Mouse (Mus musculus): ENCODE measurements around the gene Cers3.

Cers3 gene

DNA sequence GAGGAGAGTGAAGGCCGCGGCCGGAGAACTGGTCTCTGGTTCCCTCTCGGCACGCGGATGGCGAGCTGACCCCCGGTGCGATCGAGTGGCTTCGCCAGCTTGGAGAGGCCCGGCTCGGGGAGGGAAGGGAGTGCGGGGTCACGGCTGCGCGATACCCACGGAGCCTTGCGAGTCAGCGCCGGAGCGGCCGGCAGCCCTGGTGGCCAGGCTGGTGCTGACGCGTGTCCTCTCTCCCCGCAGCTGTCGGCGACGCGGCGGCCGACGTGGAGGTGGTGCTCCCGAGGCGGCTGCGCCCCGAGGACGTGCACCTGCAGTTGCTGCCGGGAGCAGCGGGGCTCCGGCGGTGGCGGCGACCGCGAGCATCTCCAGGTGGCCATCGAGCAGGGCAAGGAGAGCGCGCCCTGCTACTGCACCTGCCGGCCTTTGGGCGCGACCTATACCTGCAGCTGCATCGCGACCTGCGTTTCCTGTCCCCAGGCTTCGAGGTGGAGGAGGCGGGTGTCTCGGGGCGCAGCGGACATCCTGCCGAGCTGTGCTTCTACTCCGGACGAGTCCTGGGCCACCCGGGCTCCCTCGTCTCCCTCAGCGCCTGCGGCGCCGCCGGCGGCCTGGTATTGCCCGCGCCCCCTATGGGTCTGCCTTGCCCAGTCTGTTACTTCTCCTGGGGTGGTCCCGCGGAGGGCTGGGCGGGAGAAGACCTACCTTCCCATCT is 96.9 kb downstream of the Cers3 start:
- DNase-seq (ENCODE audit: low read depth, low spot score): no peak

GRCm38 (mm10) chr7:66841165-66841564 is 97.9 kb downstream of the Cers3 start:
- no peak for DNase-seq (ENCODE audit: low read depth, low spot score)

- peak; percentile 74 for DNase-seq (ENCODE audit: low read depth, low spot score)
Observed at GRCm38 (mm10) chr7:66842021-66842420, 98.7 kb downstream of the Cers3 start.

DNA sequence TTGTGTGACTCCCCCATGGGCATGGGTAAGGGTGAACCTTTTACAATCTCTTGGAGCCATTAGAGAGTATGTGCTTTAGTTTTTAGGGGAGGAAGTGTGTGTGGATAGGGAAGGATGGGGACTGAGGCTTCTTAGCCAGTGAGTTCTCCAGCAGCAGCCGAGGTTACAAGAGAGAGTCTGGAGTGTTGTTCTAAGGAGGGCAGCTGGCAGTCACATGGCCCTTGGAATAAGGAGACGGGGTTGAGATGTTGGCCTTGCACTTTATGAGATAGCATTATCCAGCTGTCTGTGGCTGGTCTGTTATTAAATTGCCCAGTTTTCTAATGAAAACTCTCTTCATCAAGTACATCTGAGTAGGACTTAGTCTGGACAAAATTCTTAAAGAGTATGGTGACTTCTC is 100.5 kb downstream of the Cers3 start:
- no peak for DNase-seq (ENCODE audit: low read depth, low spot score)

GRCm38 (mm10) chr7:66846582-66846981 is 103.3 kb downstream of the Cers3 start:
- no peak for DNase-seq (ENCODE audit: low read depth, low spot score)

- DNase-seq (ENCODE audit: low read depth, low spot score): no peak
Observed at GRCm38 (mm10) chr7:66847299-66847698, 104.0 kb downstream of the Cers3 start.

- no peak for DNase-seq (ENCODE audit: low read depth, low spot score)
Observed at GRCm38 (mm10) chr7:66849316-66849715, 106.0 kb downstream of the Cers3 start.

DNA sequence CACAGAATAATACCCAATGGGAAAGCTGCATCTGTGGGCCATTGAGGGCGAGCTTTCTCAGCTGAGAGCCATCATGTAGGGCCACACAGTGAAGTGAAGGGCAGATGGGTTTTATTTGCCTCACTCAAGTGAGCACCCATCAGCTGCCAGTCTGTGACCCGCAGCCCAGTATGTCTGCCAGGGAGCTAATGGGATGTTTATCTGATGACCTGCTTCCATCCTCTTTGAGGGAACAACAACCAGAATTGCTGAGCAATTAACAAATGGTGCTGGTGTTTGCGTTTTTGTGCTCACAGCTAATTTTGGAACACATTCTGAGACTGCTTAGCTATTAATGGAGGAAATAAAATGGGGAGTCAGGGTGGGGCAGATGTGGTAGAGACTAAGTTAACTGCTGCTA is 108.9 kb downstream of the Cers3 start:
- no peak for DNase-seq (ENCODE audit: low read depth, low spot score)

GRCm38 (mm10) chr7:66857610-66858009 is 114.3 kb downstream of the Cers3 start:
- DNase-seq (ENCODE audit: low read depth, low spot score): no peak

GRCm38 (mm10) chr7:66858247-66859075 is 115.2 kb downstream of the Cers3 start:
- DNase-seq (ENCODE audit: low read depth, low spot score): no peak

GRCm38 (mm10) chr7:66859220-66859619 is 115.9 kb downstream of the Cers3 start:
- no peak for DNase-seq (ENCODE audit: low read depth, low spot score)

DNA sequence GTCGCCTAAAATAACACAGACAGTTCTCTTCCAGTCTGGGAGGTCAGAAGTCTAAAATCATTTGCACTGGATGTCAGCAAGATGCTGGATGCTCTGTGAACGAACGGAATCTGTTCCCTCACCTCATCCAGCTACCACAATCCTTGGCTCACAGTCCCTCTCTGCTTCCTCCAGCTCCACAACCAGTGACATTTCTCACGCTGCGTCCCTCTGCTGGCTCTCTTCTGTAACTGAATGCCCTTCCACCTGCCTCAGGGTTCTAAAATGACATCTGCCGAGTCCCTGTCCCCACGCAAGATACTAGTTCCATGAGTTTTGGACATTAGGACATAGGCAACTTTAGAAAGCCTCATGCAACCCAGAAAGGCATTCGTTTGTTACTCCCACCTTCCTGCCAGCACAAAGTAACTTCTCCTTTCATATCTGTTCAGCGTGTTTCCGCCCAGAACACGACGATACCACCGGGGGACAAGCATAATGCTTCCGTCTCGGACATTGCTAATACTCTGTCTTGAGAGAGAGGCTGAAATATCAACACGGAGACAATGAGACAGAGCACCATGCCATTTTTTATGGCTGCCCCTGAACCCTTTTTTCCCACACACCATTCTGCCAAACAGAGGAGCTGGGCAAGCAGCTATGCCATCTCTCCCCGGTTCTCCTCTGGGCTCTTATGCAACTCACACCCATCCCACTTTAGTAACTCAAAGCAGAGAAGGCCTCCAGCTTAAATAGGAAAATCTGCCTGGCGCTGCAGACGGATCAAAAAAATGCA is 123.8 kb downstream of the Cers3 start:
- DNase-seq (ENCODE audit: low read depth, low spot score): peak; percentile 78

GRCm38 (mm10) chr7:66867719-66868501 is 124.6 kb downstream of the Cers3 start:
- DNase-seq (ENCODE audit: low read depth, low spot score): peak; percentile 79

- DNase-seq (ENCODE audit: low read depth, low spot score): no peak
Observed at GRCm38 (mm10) chr7:66871520-66871919, 128.2 kb downstream of the Cers3 start.

DNA sequence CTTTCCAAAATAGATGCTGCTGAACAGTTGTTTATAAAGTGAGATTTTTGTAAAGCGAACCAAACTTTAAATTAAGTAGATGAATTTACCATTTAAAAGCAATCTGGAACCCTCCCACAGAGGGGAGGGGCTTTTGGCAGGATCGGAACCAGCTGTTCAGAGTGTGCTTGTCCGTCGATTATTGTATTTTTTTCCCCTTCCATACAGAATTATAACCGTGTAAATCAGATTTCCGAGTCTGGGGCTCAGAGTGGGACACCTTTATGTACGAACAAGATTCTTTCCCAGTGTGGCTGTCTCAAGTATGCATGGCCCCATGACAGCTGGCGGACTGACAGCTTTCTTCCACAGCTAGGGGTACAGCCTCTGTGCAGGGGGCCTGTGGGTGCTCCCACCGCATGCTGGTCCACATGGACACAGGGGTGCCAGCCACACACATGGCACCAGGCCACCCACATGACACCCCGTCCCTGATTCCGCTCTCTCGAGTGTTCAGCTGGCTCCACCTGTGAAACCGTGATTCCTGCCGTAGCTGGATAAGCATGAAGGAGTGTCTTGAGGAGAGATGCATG is 128.7 kb downstream of the Cers3 start:
- no peak for DNase-seq (ENCODE audit: low read depth, low spot score)

DNA sequence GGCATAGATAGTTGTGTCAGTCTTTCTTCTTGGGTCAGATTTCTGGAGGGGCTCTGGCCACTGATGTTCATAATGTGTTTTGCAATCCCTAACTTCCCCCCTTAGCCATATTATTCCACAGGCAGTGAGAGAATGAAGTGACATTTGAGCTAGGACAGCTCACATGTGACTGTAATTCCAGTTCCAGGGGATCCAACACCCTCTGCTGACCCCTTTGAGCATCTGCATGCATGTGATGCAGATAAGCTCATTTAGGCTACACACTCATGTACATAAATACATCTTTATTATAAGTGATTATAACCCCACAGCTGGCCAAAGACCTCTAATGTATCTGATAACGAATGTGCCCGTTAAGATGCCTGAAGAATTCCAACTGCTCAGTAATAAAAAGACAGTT is 129.9 kb downstream of the Cers3 start:
- DNase-seq (ENCODE audit: low read depth, low spot score): no peak
